Mouse (Mus musculus) Patski (cell line): ENCODE measurements around the gene Hoxc12. TPM values are rescaled to one million over a fixed set of nuclear protein-coding genes. Genes with fewer than 3 reads are reported as not detected.

Experiments
- ATAC-seq: fragments of 100-300 bp; one replicate; pipeline ENCODE4 v1.8.0; 2021
- CTCF ChIA-PET: fragments of 350-600 bp; sonication (Branson Sonifier 250); formaldehyde crosslinking; loops from one replicate; lab custom pipeline; 2022; ENCODE audit warnings: inconsistent platforms; lab: Charles Lee
- POLR2A ChIA-PET: fragments of 350-600 bp; sonication (Branson Sonifier 250); formaldehyde crosslinking; loops from one replicate; lab custom pipeline; 2022; ENCODE audit warnings: antibody characterized with exemption, inconsistent platforms; lab: Charles Lee
- DNase-seq: peaks from one replicate; pipeline ENCODE4 v3.0.0-alpha.2; 2011; ENCODE audit warnings: low read depth, low spot score
- H3K27me3 ChIP-seq: fragments of 371-371 bp; one replicate; pipeline ENCODE4 v1.5.1; 2021
- CTCF ChIP-seq: fragments of 100-300 bp; IDR thresholded peaks from one replicate; pipeline ENCODE4 v1.5.1; 2021
- in situ Hi-C: fragments of 300-500 bp; cut with MboI; formaldehyde crosslinking; loops from 3 replicates; pipeline ENCODE4 v1.11.1; 2018; ENCODE audit warnings: low pct_unique_long_range_greater_than_20kb, mixed read lengths
- polyA plus RNA-seq: library from polyadenylated mRNA; unstranded; gene quantifications from one replicate; pipeline ENCODE4 v1.2.3, GENCODE M21; 2021

Hoxc12 gene
- not detected for polyA plus RNA-seq

GRCm38 (mm10) chr15:102936279-102936972 is at the start of gene Hoxc12:
Gene Hoxc12, plus strand, starts transcription at chr15:102936757.
- DNase-seq (no peak), ATAC-seq (no peak)
- CTCF ChIA-PET: no interaction called here
- in situ Hi-C loops: no loop called here
- TF ChIP-seq CTCF: no peak
- POLR2A ChIA-PET: interaction anchor here (0.5 kb wide), 1 partner anchor 292 kb away, joined by 5 read pairs; no protein-coding TSS in a partner anchor
- peaks cover 3% of the 10 kb centered on the region for H3K27me3 ChIP-seq

GRCm38 (mm10) chr15:102895115-102895514 is 41.4 kb upstream of the Hoxc12 start:
- no peak for DNase-seq
- POLR2A ChIA-PET: no interaction called here
- TF ChIP-seq CTCF: no peak
- peaks cover 29% of the 10 kb centered on the region for H3K27me3 ChIP-seq
- in situ Hi-C loops: no loop called here
- no peak for ATAC-seq
- CTCF ChIA-PET: no interaction called here

- DNase-seq (no peak), ATAC-seq (no peak)
- TF ChIP-seq CTCF: no peak
- H3K27me3 ChIP-seq: peaks cover 56% of the 10 kb centered on the region
- POLR2A ChIA-PET: no interaction called here
- in situ Hi-C loops: no loop called here
- CTCF ChIA-PET: no interaction called here
Observed at GRCm38 (mm10) chr15:102904946-102905345, 31.6 kb upstream of the Hoxc12 start.

GRCm38 (mm10) chr15:102909536-102909935 is 27.0 kb upstream of the Hoxc12 start:
- CTCF ChIA-PET: no interaction called here
- no peak for TF ChIP-seq CTCF
- peaks cover 67% of the 10 kb centered on the region for H3K27me3 ChIP-seq
- no peak for DNase-seq
- POLR2A ChIA-PET: no interaction called here
- no peak for ATAC-seq
- in situ Hi-C loops: no loop called here

GRCm38 (mm10) chr15:102910038-102910437 is 26.5 kb upstream of the Hoxc12 start:
- TF ChIP-seq CTCF: no peak
- in situ Hi-C loops: no loop called here
- ATAC-seq: no peak
- DNase-seq: no peak
- POLR2A ChIA-PET: no interaction called here
- CTCF ChIA-PET: no interaction called here
- peaks cover 72% of the 10 kb centered on the region for H3K27me3 ChIP-seq

- POLR2A ChIA-PET: interaction anchor here (0.6 kb wide), 1 partner anchor 50 kb away, joined by 3 read pairs; no protein-coding TSS in a partner anchor
- DNase-seq: no peak
Observed at GRCm38 (mm10) chr15:102910496-102911095, 26.0 kb upstream of the Hoxc12 start.

GRCm38 (mm10) chr15:102913038-102913585 is 23.4 kb upstream of the Hoxc12 start:
- ChIA-PET CTCF (no interaction called here), POLR2A (no interaction called here)
- in situ Hi-C loops: no loop called here
- TF ChIP-seq CTCF: no peak
- peaks cover 63% of the 10 kb centered on the region for H3K27me3 ChIP-seq
- ATAC-seq: no peak
- no peak for DNase-seq

More at GRCm38 (mm10) chr15:102910496-102911095, 26.0 kb upstream of the Hoxc12 start:
- no peak for TF ChIP-seq CTCF
- in situ Hi-C loops: no loop called here
- CTCF ChIA-PET: no interaction called here
- ATAC-seq: no peak
- H3K27me3 ChIP-seq: peaks cover 72% of the 10 kb centered on the region

GRCm38 (mm10) chr15:102917972-102918572 is 18.5 kb upstream of the Hoxc12 start:
- ChIA-PET POLR2A (no interaction called here), CTCF (no interaction called here)
- ATAC-seq: no peak
- in situ Hi-C loops: no loop called here
- H3K27me3 ChIP-seq: peaks cover 45% of the 10 kb centered on the region
- TF ChIP-seq CTCF: no peak
- DNase-seq: no peak

- in situ Hi-C loops: no loop called here
- ChIA-PET CTCF (interaction anchor here (0.7 kb wide), 1 partner anchor 16 kb away, joined by 3 read pairs; no protein-coding TSS in a partner anchor), POLR2A (no interaction called here)
- TF ChIP-seq CTCF: no peak
- DNase-seq (no peak), ATAC-seq (no peak)
- peaks cover 39% of the 10 kb centered on the region for H3K27me3 ChIP-seq
Observed at GRCm38 (mm10) chr15:102918611-102919265, 17.8 kb upstream of the Hoxc12 start.
